Mouse (Mus musculus) CH12.LX (cell line): ENCODE measurements around the gene Ppy. TPM values are rescaled to one million over a fixed set of nuclear protein-coding genes. Genes with fewer than 3 reads are reported as not detected.

ENCODE experiments used
- DNase-seq: peaks from one replicate; pipeline ENCODE4 v3.0.0-alpha.2; 2013; ENCODE audit errors: extremely low read depth
- H3K27ac ChIP-seq: 2 replicates; pipeline ENCODE4 v1.5.1; 2012; ENCODE audit warnings: low read depth, mild to moderate bottlenecking, control low read depth, moderate library complexity; ENCODE audit not compliant: insufficient read depth
- H3K27me3 ChIP-seq: replicated peaks from 2 replicates; pipeline ENCODE3; 2012; ENCODE audit warnings: inconsistent platforms
- H3K36me3 ChIP-seq, 2 experiments: replicated peaks in 1 of 2; 2 replicates each; pipeline versions ENCODE3 to v1.6.1; 2012; ENCODE audit warnings: inconsistent platforms in 1 of 2, low read length in 1 of 2, mild to moderate bottlenecking in 1 of 2, mixed read lengths in 1 of 2, moderate library complexity in 1 of 2; ENCODE audit not compliant: control insufficient read depth in 1 of 2, insufficient read depth in 1 of 2
- H3K4me1 ChIP-seq, 2 experiments: 2 replicates each; pipeline ENCODE4 v1.6.1; 2012; ENCODE audit warnings: inconsistent platforms in 1 of 2, moderate library complexity in 1 of 2; ENCODE audit not compliant: insufficient read depth in 2 of 2, control insufficient read depth in 1 of 2
- H3K4me2 ChIP-seq: 2 replicates; pipeline ENCODE4 v1.6.1; 2012; ENCODE audit warnings: low read depth, mild to moderate bottlenecking, control low read depth; ENCODE audit not compliant: poor library complexity, insufficient read depth, severe bottlenecking
- H3K4me3 ChIP-seq, 3 experiments: fragments of 150-350 bp in 1 of 3; sonication (generic) in 1 of 3; replicated peaks in 1 of 3; 2 replicates each; pipeline versions ENCODE3 to v1.5.1; 2011 to 2012; ENCODE audit warnings: low read depth in 2 of 3, low read length in 2 of 3, mild to moderate bottlenecking in 2 of 3, moderate library complexity in 2 of 3, control low read depth in 1 of 3, improper control_type of control experiment in 1 of 3, inconsistent platforms in 1 of 3, mixed read lengths in 1 of 3; ENCODE audit not compliant: poor library complexity in 1 of 3
- H3K79me2 ChIP-seq: replicated peaks from 2 replicates; pipeline ENCODE4 v1.6.1; 2012; ENCODE audit warnings: mild to moderate bottlenecking, moderate library complexity; ENCODE audit not compliant: control insufficient read depth, poor library complexity, insufficient read depth, severe bottlenecking; ENCODE audit errors: extremely low read depth
- H3K9ac ChIP-seq: 2 replicates; pipeline ENCODE4 v1.6.1; 2012; ENCODE audit warnings: low read depth, mild to moderate bottlenecking, control low read depth, moderate library complexity; ENCODE audit not compliant: insufficient read depth
- H3K9me3 ChIP-seq: replicated peaks from 2 replicates; pipeline ENCODE3; 2012; ENCODE audit warnings: low read length, inconsistent platforms, mixed read lengths
- BHLHE40 ChIP-seq: IDR thresholded peaks from 2 replicates; pipeline ENCODE4 v1.6.1; 2011; ENCODE audit warnings: mild to moderate bottlenecking, low read depth, low read length, improper control_type of control experiment
- CTCF ChIP-seq, 2 experiments: IDR thresholded peaks in 1 of 2; conservative IDR thresholded peaks in 1 of 2; 2 replicates each; pipeline ENCODE4 v1.5.1; 2011 to 2012; ENCODE audit warnings: low read depth in 2 of 2, low read length in 2 of 2, improper control_type of control experiment in 1 of 2, inconsistent platforms in 1 of 2, mild to moderate bottlenecking in 1 of 2, moderate library complexity in 1 of 2
- EP300 ChIP-seq: IDR thresholded peaks from 2 replicates; pipeline ENCODE4 v1.6.1; 2011; ENCODE audit warnings: low read length, improper control_type of control experiment
- ETS1 ChIP-seq: conservative IDR thresholded peaks from 2 replicates; pipeline ENCODE4 v1.6.1; 2012; ENCODE audit warnings: low read depth, mild to moderate bottlenecking, inconsistent platforms, low read length, improper control_type of control experiment, moderate library complexity
- HCFC1 ChIP-seq: IDR thresholded peaks from 2 replicates; pipeline ENCODE4 v1.6.1; 2012; ENCODE audit warnings: low read depth, mild to moderate bottlenecking, inconsistent platforms, low read length, improper control_type of control experiment
- IRF4 ChIP-seq: IDR thresholded peaks from 2 replicates; pipeline ENCODE4 v1.6.1; 2014; ENCODE audit warnings: low read depth, mild to moderate bottlenecking, inconsistent platforms, low read length, improper control_type of control experiment
- JUN ChIP-seq: IDR thresholded peaks from 2 replicates; pipeline ENCODE4 v1.6.1; 2011; ENCODE audit warnings: low read depth, mild to moderate bottlenecking, low read length, improper control_type of control experiment, moderate library complexity; ENCODE audit not compliant: insufficient read depth
- MAX ChIP-seq: IDR thresholded peaks from 2 replicates; pipeline ENCODE4 v1.6.1; 2011; ENCODE audit warnings: low read length, improper control_type of control experiment
- MAZ ChIP-seq: IDR thresholded peaks from 2 replicates; pipeline ENCODE4 v1.6.1; 2012; ENCODE audit warnings: low read depth, mild to moderate bottlenecking, inconsistent platforms, low read length, improper control_type of control experiment, moderate library complexity
- MXI1 ChIP-seq: IDR thresholded peaks from 2 replicates; pipeline ENCODE4 v1.6.1; 2011; ENCODE audit warnings: mild to moderate bottlenecking, low read depth, low read length, improper control_type of control experiment
- PAX5 ChIP-seq: IDR thresholded peaks from 2 replicates; pipeline ENCODE4 v1.6.1; 2012; ENCODE audit warnings: low read length, inconsistent platforms, mixed read lengths
- RAD21 ChIP-seq: IDR thresholded peaks from 2 replicates; pipeline ENCODE4 v1.6.1; 2011; ENCODE audit warnings: low read depth, mild to moderate bottlenecking, low read length, improper control_type of control experiment, moderate library complexity
- SMC3 ChIP-seq: IDR thresholded peaks from 2 replicates; pipeline ENCODE4 v1.6.1; 2011; ENCODE audit warnings: low read depth, low read length, improper control_type of control experiment
- TBP ChIP-seq: conservative IDR thresholded peaks from 2 replicates; pipeline ENCODE4 v1.6.1; 2011; ENCODE audit warnings: low read depth, low read length, improper control_type of control experiment
- UBTF ChIP-seq: IDR thresholded peaks from 2 replicates; pipeline ENCODE4 v1.6.1; 2012; ENCODE audit warnings: low read depth, mild to moderate bottlenecking, inconsistent platforms, low read length, improper control_type of control experiment, moderate library complexity
- ZNF384 ChIP-seq: IDR thresholded peaks from 2 replicates; pipeline ENCODE4 v1.6.1; 2012; ENCODE audit warnings: low read depth, low read length, improper control_type of control experiment, inconsistent platforms
- dilution Hi-C: fragments of 300-500 bp; cut with MboI; formaldehyde crosslinking; loops from 2 replicates; pipeline ENCODE4 v1.14.3; 2020; ENCODE audit warnings: low sequenced_read_pairs; ENCODE audit not compliant: extremely low pct_unique_long_range_greater_than_20kb, extremely low pct_ligation_motif_present
- in situ Hi-C: fragments of 300-500 bp; cut with MboI; formaldehyde crosslinking; loops from 3 replicates; pipeline ENCODE4 v1.14.3; 2019; ENCODE audit warnings: low sequenced_read_pairs, low pct_ligation_motif_present, low pct_unique_long_range_greater_than_20kb, mixed read lengths
- polyA plus RNA-seq: library from polyadenylated mRNA; unstranded; fragments of >175 nt; gene quantifications from 2 replicates; pipeline ENCODE4 v1.2.1, GENCODE M21; 2012; ENCODE audit warnings: low read depth; ENCODE audit not compliant: insufficient read length
- total RNA-seq, 2 experiments: library from RNA; depleted of rRNA; stranded (reverse); fragments of 300-350 nt in 1 of 2; fragments of >200 nt in 1 of 2; gene quantifications; 2 replicates each; pipeline ENCODE4 v1.2.3; 2012 to 2014

The Ppy gene
- total and polyA plus RNA-seq, 3 experiments, result not detected

GRCm38 (mm10) chr11:102053847-102054246, 47.3 kb downstream of the Ppy start:
- H3K9ac ChIP-seq, result no peak overlapping the region
- H3K79me2 ChIP-seq, result no peaks in the 10 kb centered on the region
- 0 out of 2 replicates have a peak, but pooled peaks have one; percentile 38 for TF ChIP-seq MAZ
- TF ChIP-seq TBP, result no peak
- TF ChIP-seq PAX5, result no peak
- TF ChIP-seq CTCF (conservative IDR thresholded peaks at IDR 0.05 in 1 of 2, IDR thresholded peaks at IDR 0.05 in 1 of 2; ENCODE audit: low read depth in 2 of 2, low read length in 2 of 2), result peak; percentile 67 to 80
- TF ChIP-seq BHLHE40, result no peak
- TF ChIP-seq SMC3, result peak; percentile 68
- peak; percentile 40 for TF ChIP-seq RAD21
- TF ChIP-seq, all 38 proteins: peak for 4
- Histone ChIP-seq H3K9me3 (no peaks in the 10 kb centered on the region), H3K4me1 (peaks cover 0 to 2% of the 10 kb centered on the region in 2 experiments; a peak in 2 of 4 replicates), H3K4me2 (no peak overlapping the region), H3K27ac (no peak overlapping the region), H3K27me3 (peaks cover 92% of the 10 kb centered on the region), H3K36me3 (no peaks in the 10 kb centered on the region), H3K4me3 (no peak overlapping the region)
- dilution Hi-C loops (no loop called here), in situ Hi-C loops (no loop called here)
- DNase-seq, result peak; percentile 74

GRCm38 (mm10) chr11:102053183-102053582, 47.9 kb downstream of the Ppy start:
- in situ Hi-C loops, result no loop called here
- peaks cover 92% of the 10 kb centered on the region for H3K27me3 ChIP-seq
- no peaks in the 10 kb centered on the region for H3K36me3 ChIP-seq
- no peak overlapping the region for H3K4me3 ChIP-seq
- H3K9me3 ChIP-seq, result no peaks in the 10 kb centered on the region
- no peaks in the 10 kb centered on the region for H3K79me2 ChIP-seq
- DNase-seq, result no peak
- dilution Hi-C loops, result no loop called here
- H3K9ac ChIP-seq, result no peak overlapping the region
- TF ChIP-seq HCFC1 (no peak), EP300 (no peak), UBTF (no peak), IRF4 (no peak), MAX (no peak), MXI1 (no peak), ETS1 (no peak), JUN (no peak)
- peaks cover 0 to 2% of the 10 kb centered on the region in 2 experiments; a peak in 2 of 4 replicates for H3K4me1 ChIP-seq
- no peak overlapping the region for H3K4me2 ChIP-seq
- no peak overlapping the region for H3K27ac ChIP-seq

GRCm38 (mm10) chr11:102052697-102053096, 48.4 kb downstream of the Ppy start:
- no peak for TF ChIP-seq ZNF384
- no peak for DNase-seq
- H3K27me3 ChIP-seq, result peaks cover 92% of the 10 kb centered on the region

More at GRCm38 (mm10) chr11:102052697-102053096, 48.4 kb downstream of the Ppy start:
- H3K4me3 ChIP-seq, result no peak overlapping the region
- no peak overlapping the region for H3K4me2 ChIP-seq
- no peak overlapping the region for H3K27ac ChIP-seq
- H3K4me1 ChIP-seq, result peaks cover 0 to 2% of the 10 kb centered on the region in 2 experiments; a peak in 2 of 4 replicates
- H3K9me3 ChIP-seq, result no peaks in the 10 kb centered on the region
- H3K79me2 ChIP-seq, result no peaks in the 10 kb centered on the region
- H3K9ac ChIP-seq, result no peak overlapping the region
- no peaks in the 10 kb centered on the region for H3K36me3 ChIP-seq
- dilution Hi-C loops (no loop called here), in situ Hi-C loops (no loop called here)
